Mouse (Mus musculus): ENCODE data around the gene Nop16.

GRCm38 (mm10) chr13:54607204-54607603, 17.3 kb upstream of the Nop16 start:
- TF ChIP-seq CTCF (IDR thresholded peaks at IDR 0.05; ENCODE audit: low read depth, low read length) (no peak), GATA1 (IDR thresholded peaks at IDR 0.05; ENCODE audit: borderline replicate concordance, low read length) (no peak)

Measured in G1E (cell line).